Mouse (Mus musculus) forebrain, embryonic 15.5 days (tissue): Measurements from ENCODE around the gene Fbxw11. TPM values are rescaled to one million over a fixed set of nuclear protein-coding genes. Genes with fewer than 3 reads are reported as not detected.

ENCODE experiments used
- ATAC-seq: fragments of 200-750 bp; cut with Nextera tagmentation; replicated peaks from 2 replicates; pipeline ENCODE4 v1.8.0; 2017; ENCODE audit warnings: mild to moderate bottlenecking, moderate TSS enrichment, moderate library complexity
- H3K27ac ChIP-seq: fragments of 300-500 bp; sonication (generic); replicated peaks from 2 replicates; pipeline ENCODE4 v1.5.1; 2015; ENCODE audit warnings: mild to moderate bottlenecking, inconsistent platforms
- H3K27me3 ChIP-seq: fragments of 300-500 bp; sonication (generic); 2 replicates; pipeline ENCODE4 v1.6.1; 2015; ENCODE audit warnings: inconsistent platforms
- H3K36me3 ChIP-seq: fragments of 300-500 bp; sonication (generic); 2 replicates; pipeline ENCODE4 v1.6.1; 2015; ENCODE audit warnings: mild to moderate bottlenecking, inconsistent platforms
- H3K4me1 ChIP-seq: fragments of 300-500 bp; sonication (generic); 2 replicates; pipeline ENCODE4 v1.6.1; 2015; ENCODE audit warnings: inconsistent platforms
- H3K4me2 ChIP-seq: fragments of 300-500 bp; sonication (generic); replicated peaks from 2 replicates; pipeline ENCODE4 v1.6.1; 2015; ENCODE audit warnings: mild to moderate bottlenecking, inconsistent platforms
- H3K4me3 ChIP-seq: fragments of 300-500 bp; sonication (generic); 2 replicates; pipeline ENCODE4 v1.5.1; 2015; ENCODE audit warnings: mild to moderate bottlenecking, inconsistent platforms
- H3K9ac ChIP-seq: fragments of 300-500 bp; sonication (generic); replicated peaks from 2 replicates; pipeline ENCODE4 v1.6.1; 2015; ENCODE audit warnings: mild to moderate bottlenecking, inconsistent platforms
- H3K9me3 ChIP-seq: fragments of 300-500 bp; sonication (generic); 2 replicates; pipeline ENCODE4 v1.6.1; 2016; ENCODE audit warnings: inconsistent platforms
- WGBS: fragments of 180-500 bp; shearing (Covaris S2); methylation state at CpG from one replicate; pipeline ENCODE4 v1.1.7; 2015; ENCODE audit warnings: mixed read lengths; 5-methylcytosine and 5-hydroxymethylcytosine counted together
- polyA plus RNA-seq: library from polyadenylated mRNA; unstranded; fragments of >200 nt; fragmentation: Nextera tagmentation; extraction: Ambion mirVana; gene quantifications from 2 replicates; pipeline ENCODE4 v1.2.1, GENCODE M21; 2015

Gene Fbxw11
- 125 and 127 TPM in 2 replicates for polyA plus RNA-seq

DNA sequence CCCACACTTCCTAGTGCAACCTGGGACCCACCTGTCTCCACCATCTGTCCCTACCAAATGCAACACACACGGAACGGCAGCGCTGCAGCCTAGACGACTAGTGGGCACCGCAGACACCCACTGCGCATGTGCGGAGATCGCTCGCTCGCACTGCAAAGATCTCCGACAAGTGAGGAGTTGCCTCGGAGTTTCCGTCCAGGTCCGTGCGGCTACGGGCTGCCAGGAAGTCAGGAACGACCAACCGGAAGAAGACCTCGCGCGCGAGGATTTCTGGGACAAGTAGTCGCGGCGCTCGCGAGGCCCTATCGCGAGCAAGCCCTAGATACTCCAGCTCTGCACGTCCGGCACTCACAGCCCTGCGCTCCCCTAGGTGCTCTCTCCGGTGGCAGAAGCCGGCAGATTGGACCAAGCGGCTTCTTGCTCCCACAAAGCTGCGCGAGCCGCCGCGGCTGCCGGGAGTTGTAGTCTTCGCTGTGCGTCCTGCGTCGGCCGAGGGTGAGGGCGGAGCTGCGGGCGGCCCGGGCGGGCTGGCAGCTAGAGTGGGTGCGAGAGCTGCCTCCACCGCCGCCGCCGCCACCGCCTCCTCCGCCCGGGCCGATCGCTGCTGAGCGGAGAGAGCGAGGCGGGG, at the start of gene Fbxw11:
TSS of gene Fbxw11 (plus strand) at position 476 of the 628 bp plus-strand sequence.
- peak; percentile 96 for ATAC-seq
- H3K4me1 ChIP-seq: peaks cover 29% of the 10 kb centered on the region
- H3K9ac ChIP-seq: peak within 1 kb of the TSS; percentile 95
- H3K36me3 ChIP-seq: no peaks in the 10 kb centered on the region
- H3K27me3 ChIP-seq: no peaks in the 10 kb centered on the region
- no peaks in the 10 kb centered on the region for H3K9me3 ChIP-seq
- peak within 1 kb of the TSS; percentile 99 for H3K27ac ChIP-seq
- H3K4me2 ChIP-seq: peak within 1 kb of the TSS; percentile 75
- WGBS: under 1% methylated on average over 57 of the region's 64 CpGs
- peak within 1 kb of the TSS; percentile 83 for H3K4me3 ChIP-seq

DNA sequence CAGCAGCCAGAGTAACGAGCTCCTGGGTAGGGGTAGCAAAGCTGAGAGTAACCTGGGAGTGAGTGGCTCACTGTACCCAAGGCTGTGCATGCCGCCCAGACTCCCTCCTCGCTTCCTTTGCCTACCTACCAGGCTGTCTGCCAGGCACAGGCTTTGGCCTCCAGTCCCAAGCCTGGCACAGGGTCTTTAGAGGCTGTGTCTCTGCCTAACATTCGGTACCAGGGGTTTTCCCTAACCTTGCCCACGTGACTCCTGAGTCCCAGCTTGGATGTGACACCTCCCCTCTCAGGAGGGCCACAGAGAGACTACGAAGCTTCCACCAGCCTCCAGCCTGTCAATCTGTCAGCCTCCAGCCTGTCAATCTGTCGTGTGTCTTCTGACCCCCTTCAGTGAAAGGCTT, 49.4 kb upstream of the Fbxw11 start:
- no peaks in the 10 kb centered on the region for H3K36me3 ChIP-seq
- H3K4me1 ChIP-seq: peaks cover 15% of the 10 kb centered on the region
- ATAC-seq: no peak
- no peak overlapping the region for H3K27ac ChIP-seq
- H3K9ac ChIP-seq: no peak overlapping the region
- H3K4me2 ChIP-seq: no peak overlapping the region
- 81% methylated on average over 7 of the region's 7 CpGs for WGBS
- H3K4me3 ChIP-seq: no peak overlapping the region
- H3K27me3 ChIP-seq: no peaks in the 10 kb centered on the region
- no peaks in the 10 kb centered on the region for H3K9me3 ChIP-seq

DNA sequence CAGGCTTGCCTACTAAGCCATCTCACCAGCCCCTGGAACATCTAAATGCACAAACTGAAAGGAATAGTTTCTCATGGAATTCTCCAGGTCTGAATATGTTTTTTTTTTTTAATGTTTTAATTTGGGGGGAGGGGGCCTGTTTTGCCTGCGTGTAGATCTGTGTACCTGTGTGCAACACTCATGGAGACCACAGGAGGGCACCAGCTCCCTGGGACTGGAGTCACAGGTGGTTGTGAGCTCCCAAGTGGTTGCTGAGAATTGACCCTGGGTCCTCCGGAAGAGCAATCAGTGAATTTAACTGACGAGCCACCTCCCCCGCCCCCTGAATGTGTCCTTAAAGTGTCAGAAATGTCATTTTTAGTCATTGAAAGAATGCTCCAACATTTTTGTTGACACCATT, 48.4 kb upstream of the Fbxw11 start:
- H3K27me3 ChIP-seq: no peaks in the 10 kb centered on the region
- no peaks in the 10 kb centered on the region for H3K36me3 ChIP-seq
- ATAC-seq: no peak
- H3K4me2 ChIP-seq: no peak overlapping the region
- WGBS: 95% methylated on average over 4 of the region's 4 CpGs
- H3K9me3 ChIP-seq: no peaks in the 10 kb centered on the region
- H3K9ac ChIP-seq: no peak overlapping the region
- peaks cover 15% of the 10 kb centered on the region for H3K4me1 ChIP-seq
- H3K27ac ChIP-seq: no peak overlapping the region
- no peak overlapping the region for H3K4me3 ChIP-seq

DNA sequence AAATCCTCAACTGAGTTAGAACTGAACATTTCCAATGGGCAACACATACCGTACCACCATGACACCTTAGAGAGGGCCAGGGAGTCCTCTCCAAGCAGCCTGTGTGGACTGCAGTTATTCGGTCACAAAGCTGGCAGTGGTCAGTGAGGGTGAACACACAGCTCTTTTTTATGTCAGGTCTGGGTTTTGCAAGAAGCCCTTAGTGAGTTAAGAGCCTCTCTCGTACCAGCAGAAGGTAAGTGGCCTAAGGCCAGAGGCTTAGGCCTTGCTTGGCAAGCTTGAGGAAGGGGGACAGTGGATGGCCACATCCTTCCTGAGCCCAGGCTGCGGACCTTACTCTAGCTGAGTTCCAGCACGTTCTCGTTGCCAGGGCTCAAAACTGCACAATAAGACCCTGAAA, 42.2 kb upstream of the Fbxw11 start:
- H3K9ac ChIP-seq: no peak overlapping the region
- no peaks in the 10 kb centered on the region for H3K9me3 ChIP-seq
- 91% methylated on average over 6 of the region's 6 CpGs for WGBS
- no peak for ATAC-seq
- no peak overlapping the region for H3K27ac ChIP-seq
- H3K4me1 ChIP-seq: peaks cover 10% of the 10 kb centered on the region
- no peak overlapping the region for H3K4me2 ChIP-seq
- no peaks in the 10 kb centered on the region for H3K27me3 ChIP-seq
- H3K36me3 ChIP-seq: no peaks in the 10 kb centered on the region
- no peak overlapping the region for H3K4me3 ChIP-seq

DNA sequence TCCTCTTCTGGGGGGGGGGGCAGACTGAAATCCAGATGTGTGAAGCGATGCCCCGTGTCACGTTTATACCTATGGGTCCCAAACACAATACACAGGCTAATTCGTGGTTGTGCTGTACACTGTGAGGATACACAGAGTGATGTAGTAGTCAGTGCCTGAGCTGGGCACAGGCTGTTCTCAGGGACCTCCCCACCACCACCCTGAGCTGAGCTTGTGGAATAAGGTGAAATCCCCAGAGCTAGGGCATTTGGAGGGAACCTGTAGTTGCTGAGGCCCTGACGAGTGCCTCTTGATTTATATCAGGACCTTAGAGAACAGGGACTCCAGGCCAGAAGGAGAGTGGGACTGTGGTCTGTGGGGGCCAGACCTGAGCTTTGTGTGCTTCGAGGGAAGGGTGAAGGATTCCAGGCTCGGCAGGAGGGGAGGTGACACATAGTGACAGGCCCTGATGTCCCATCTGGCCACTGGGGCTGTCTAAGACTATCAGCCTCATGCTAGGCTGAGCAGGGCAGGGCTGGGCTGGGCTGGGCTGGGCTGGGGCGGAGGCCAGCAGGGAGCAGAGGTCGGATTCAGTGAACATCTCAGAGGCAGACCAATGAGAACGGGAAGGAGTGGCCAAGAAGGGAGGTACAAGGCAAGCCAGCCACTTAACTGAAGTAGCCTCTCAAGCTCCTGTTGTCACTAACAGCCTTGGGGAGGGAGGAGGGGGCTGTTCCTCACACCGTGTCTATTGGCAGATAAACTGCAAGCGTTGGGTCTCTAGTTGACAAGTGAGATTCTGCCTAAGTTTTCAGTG, 40.8 kb upstream of the Fbxw11 start:
- no peaks in the 10 kb centered on the region for H3K9me3 ChIP-seq
- WGBS: 48% methylated on average over 12 of the region's 12 CpGs
- peaks cover 10% of the 10 kb centered on the region for H3K4me1 ChIP-seq
- no peak overlapping the region for H3K4me2 ChIP-seq
- no peak overlapping the region for H3K4me3 ChIP-seq
- no peak for ATAC-seq
- H3K27me3 ChIP-seq: no peaks in the 10 kb centered on the region
- H3K9ac ChIP-seq: no peak overlapping the region
- H3K27ac ChIP-seq: no peak overlapping the region
- H3K36me3 ChIP-seq: no peaks in the 10 kb centered on the region

DNA sequence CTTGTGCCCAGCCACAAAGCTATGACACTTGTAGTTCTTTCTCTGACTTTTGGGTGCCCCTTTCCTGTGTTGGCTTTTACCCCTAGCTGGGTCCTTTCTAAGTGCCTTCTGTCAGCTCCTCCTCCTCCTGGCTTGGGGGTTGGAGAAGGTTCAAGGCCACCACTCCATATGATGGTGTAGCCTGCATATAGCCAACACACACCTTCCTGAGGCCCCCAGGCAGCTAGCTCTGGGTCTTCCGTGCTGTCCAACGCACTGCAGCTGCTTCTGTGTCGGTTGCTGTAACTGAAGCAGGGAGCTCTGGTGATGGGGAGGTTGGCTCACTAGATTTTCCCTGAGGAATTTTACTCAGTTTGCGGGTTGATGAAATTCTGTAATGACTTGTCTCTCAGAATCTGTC, 37.9 kb upstream of the Fbxw11 start:
- 0 out of 2 replicates have a peak, but pooled peaks have one; percentile 27 for ATAC-seq
- Histone ChIP-seq H3K4me1 (peaks cover 10% of the 10 kb centered on the region), H3K9me3 (no peaks in the 10 kb centered on the region), H3K4me2 (no peak overlapping the region), H3K36me3 (no peaks in the 10 kb centered on the region), H3K27ac (peak overlapping the region; percentile 50), H3K4me3 (no peak overlapping the region), H3K27me3 (no peaks in the 10 kb centered on the region), H3K9ac (no peak overlapping the region)
- 44% methylated on average over 4 of the region's 4 CpGs for WGBS

DNA sequence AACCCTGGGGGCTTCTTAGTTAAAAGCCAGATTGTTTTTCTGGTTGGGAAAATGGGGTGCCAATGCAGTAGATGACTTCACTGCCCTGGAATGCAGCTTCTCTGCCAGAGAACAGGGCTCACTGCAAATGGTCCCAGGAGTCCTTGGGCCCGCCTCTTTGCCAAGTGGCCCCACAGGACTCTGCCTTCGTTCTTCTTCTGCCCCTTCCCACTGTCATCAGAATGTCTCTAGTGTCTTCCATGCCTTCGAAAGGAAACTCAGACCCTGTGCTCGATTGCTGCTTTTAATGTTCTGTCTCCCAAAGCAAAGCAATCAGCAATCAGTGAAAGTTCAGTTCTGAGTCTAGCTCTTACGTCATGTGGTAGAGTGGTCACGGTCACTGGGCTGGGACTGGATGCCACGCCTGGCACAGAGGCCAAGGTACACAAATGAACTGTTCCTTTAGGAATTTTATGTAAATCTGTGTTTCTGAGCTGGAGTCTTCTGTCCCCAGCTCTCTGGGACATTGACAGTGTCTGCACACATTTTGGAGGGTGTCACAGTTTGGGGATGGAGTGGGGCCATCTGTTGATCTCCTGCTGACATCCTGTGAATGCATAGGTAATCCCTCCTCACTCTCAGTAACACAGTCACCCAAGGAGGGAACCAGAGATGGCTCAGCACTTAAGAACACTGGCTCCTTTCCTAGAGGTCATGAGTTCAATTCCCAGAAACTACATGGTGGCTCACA, 37.2 kb upstream of the Fbxw11 start:
- Histone ChIP-seq H3K9ac (no peak overlapping the region), H3K27ac (peak overlapping the region; percentile 50), H3K9me3 (no peaks in the 10 kb centered on the region), H3K4me3 (no peak overlapping the region), H3K36me3 (no peaks in the 10 kb centered on the region), H3K27me3 (no peaks in the 10 kb centered on the region), H3K4me1 (peaks cover 10% of the 10 kb centered on the region), H3K4me2 (no peak overlapping the region)
- 40% methylated on average over 7 of the region's 7 CpGs for WGBS
- peak; percentile 72 for ATAC-seq

DNA sequence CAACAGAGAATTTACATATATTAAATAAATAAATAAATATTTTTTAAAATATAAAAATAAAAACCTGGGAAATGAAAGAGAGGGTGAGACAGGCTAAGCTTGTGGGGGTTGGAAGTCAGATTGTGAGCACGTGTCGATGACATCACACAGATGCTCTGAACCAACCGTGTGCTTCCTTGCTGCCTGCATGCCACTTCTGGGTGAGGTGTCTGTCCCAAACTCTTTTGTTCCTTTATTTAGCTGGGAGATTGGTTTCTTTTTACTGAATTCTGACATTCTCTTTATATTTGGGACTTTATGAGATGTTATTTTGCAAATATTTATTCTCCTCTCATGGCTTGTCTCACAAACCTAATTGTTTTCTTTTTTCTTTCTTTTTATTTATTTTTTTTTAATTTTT, 36.6 kb upstream of the Fbxw11 start:
- H3K4me1 ChIP-seq: peaks cover 10% of the 10 kb centered on the region
- no peaks in the 10 kb centered on the region for H3K9me3 ChIP-seq
- H3K27me3 ChIP-seq: no peaks in the 10 kb centered on the region
- no peaks in the 10 kb centered on the region for H3K36me3 ChIP-seq
- no peak overlapping the region for H3K9ac ChIP-seq
- no peak overlapping the region for H3K4me3 ChIP-seq
- no peak overlapping the region for H3K4me2 ChIP-seq
- WGBS: 83% methylated on average over 3 of the region's 3 CpGs
- ATAC-seq: no peak
- no peak overlapping the region for H3K27ac ChIP-seq

DNA sequence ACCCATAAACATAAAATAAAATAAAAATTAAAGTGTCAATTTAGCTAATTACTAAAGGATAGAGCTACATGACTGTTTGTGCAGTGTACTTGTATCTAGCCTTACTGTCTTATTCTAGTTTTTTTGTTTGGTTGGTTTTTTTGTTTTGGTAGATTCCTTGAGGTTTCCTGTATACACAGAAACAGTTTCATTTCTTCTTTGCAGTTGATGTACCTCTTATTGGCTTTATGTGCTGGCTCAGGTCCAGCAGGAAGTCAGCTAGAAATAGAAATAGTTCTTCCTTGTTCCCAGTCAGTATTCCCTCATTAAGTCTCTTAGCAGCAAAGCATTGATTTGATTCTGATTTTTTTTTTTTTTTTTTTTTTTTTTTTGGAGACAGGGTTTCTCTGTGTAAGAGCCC, 35.2 kb upstream of the Fbxw11 start:
- no peak for ATAC-seq
- Histone ChIP-seq H3K4me2 (no peak overlapping the region), H3K9ac (no peak overlapping the region), H3K4me3 (no peak overlapping the region), H3K36me3 (no peaks in the 10 kb centered on the region), H3K27me3 (no peaks in the 10 kb centered on the region), H3K4me1 (peaks cover 10% of the 10 kb centered on the region), H3K9me3 (no peaks in the 10 kb centered on the region), H3K27ac (no peak overlapping the region)

DNA sequence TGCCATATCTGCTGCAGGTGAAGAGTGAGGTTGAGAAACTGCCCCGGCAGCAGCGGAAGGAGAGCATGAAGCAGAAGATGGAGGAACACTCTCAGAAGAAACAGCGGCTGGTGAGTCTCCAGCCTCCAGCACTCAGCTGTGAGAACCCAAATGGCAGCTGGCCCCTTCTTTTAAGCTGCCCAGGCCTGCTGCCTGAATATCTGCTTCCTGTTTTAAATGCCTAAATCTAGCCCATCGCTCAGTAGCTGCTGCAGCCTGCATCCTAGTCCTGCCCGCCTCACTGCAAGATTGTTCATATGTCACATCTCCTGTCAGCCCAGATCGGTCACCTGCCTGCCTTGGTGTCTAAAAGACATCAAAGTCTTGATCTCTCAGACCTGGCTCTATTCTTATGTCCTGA, 31.9 kb upstream of the Fbxw11 start:
- Histone ChIP-seq H3K4me3 (no peak overlapping the region), H3K9me3 (no peaks in the 10 kb centered on the region), H3K4me2 (no peak overlapping the region), H3K27me3 (no peaks in the 10 kb centered on the region), H3K4me1 (no peaks in the 10 kb centered on the region; the same call in 1 of the 2 replicates), H3K9ac (no peak overlapping the region), H3K27ac (no peak overlapping the region), H3K36me3 (no peaks in the 10 kb centered on the region)
- 96% methylated on average over 6 of the region's 6 CpGs for WGBS
- ATAC-seq: no peak

DNA sequence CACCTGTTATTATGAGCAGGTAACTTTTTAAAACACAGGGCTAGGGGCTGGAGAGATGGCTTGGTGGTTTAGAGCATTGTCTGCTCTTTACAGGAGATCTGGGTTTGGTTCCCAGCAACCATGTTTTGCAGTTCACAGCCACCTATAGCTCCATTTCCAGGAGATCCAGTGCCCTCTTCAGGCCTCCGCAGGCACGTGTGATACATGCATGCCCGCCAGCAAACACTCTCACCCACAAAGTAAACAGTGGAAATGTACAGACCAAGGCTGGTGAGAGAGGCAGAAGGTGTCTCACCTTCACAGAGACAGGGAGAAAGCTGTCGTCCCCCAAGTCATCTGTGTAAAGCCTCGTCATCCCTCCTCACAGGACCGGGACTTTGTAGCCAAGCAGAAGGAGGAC, 30.2 kb upstream of the Fbxw11 start:
- Histone ChIP-seq H3K4me2 (no peak overlapping the region), H3K9me3 (no peaks in the 10 kb centered on the region), H3K27me3 (no peaks in the 10 kb centered on the region), H3K4me3 (no peak overlapping the region), H3K4me1 (no peaks in the 10 kb centered on the region), H3K27ac (no peak overlapping the region), H3K9ac (no peak overlapping the region), H3K36me3 (no peaks in the 10 kb centered on the region)
- no peak for ATAC-seq
- WGBS: 76% methylated on average over 6 of the region's 6 CpGs

- Histone ChIP-seq H3K36me3 (no peaks in the 10 kb centered on the region), H3K27ac (no peak overlapping the region), H3K9me3 (no peaks in the 10 kb centered on the region), H3K9ac (no peak overlapping the region), H3K27me3 (no peaks in the 10 kb centered on the region), H3K4me2 (no peak overlapping the region), H3K4me3 (no peak overlapping the region), H3K4me1 (no peaks in the 10 kb centered on the region)
- ATAC-seq: no peak
- WGBS: 96% methylated on average over 29 of the region's 29 CpGs
Measured at GRCm38 (mm10) chr11:32614463-32614862, 28.1 kb upstream of the Fbxw11 start.
